Mouse (Mus musculus): ENCODE data around the gene Smtnl2. TPM values are rescaled to one million over a fixed set of nuclear protein-coding genes. Genes with fewer than 3 reads are reported as not detected.

Gene Smtnl2
- 3.9 and 4.8 TPM in 2 replicates for polyA plus RNA-seq (2012; rRNA removed; ENCODE audit: low replicate concordance)

DNA sequence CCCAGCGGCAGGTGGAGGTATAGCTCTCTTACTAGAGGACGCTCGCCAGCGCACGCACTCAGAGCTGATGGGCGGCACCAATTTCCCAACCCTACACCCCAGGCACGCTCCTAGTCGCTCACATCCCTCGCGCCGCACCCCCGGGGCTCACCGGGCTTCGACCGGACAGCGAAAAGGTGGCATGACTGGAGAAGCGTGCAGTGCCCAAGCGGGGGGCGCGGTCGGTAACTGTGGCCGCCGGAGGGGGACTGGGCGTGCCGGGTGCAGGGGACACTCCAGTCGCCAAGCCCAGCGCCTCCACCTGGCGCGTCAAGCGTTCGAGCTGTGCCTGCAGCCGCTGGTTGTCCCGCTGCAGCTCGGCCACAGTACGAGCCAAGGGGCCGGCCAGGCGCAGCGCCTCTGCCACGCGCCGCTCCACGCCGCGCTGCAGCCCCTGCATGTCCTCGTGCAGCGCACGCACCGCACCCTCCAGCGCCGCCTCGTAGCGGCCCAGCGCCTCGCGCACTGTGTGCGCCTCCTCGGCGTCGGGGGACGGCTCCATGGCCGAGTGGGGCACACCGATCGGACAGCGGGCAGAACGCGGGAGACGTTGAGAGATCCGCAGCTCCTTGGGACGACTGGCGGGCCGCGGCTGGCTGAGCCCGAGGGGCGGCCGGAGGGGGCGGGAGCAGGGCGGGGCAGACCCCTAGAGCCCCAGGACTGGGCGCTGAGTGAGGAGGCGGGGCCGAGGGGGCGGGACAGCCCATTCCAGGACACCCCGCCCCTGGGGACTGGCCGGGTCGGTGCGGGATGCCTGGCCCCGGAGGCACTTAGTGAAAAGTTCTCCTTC lies at the start of gene Smtnl2:
Gene Smtnl2, minus strand, starts transcription at position 621 of the 829 bp plus-strand sequence.

GRCm38 (mm10) chr11:72440965-72441664 lies 29.6 kb upstream of the Smtnl2 start, which contains the start of gene Mybbp1a:
Gene Mybbp1a, plus strand, starts transcription at chr11:72441355.

GRCm38 (mm10) chr11:72434963-72435693 lies 23.6 kb upstream of the Smtnl2 start, which contains the start of gene Ggt6:
Gene Ggt6, plus strand, starts transcription at chr11:72435526.

DNA sequence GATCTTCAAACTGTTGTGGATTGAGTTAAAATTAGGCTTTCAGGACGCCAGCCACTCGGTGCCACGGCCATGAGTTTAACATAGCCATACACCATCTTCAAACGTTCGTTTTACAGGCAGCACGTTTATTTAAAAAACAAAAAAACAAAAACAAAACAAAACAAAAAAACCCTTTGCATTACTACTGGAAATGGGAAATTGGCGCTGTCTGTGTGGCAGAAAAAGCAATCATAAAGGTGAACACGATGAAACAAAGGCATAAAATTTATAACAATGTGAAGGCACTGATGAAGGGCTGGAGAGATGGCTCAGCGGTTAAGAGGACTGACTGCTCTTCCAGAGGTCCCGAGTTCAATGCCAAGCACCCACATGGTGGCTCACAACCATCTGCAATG lies 49.2 kb downstream of the Smtnl2 start, which contains the start of gene Tekt1:
Gene Tekt1, minus strand, starts transcription at position 96 of the 395 bp plus-strand sequence.

Other genes with a start within 250 kb of the Smtnl2 start
- gene Gm43951, start 204.9 kb downstream of the Smtnl2 start, polyA plus RNA-seq (2012; rRNA removed; ENCODE audit: low replicate concordance) = 0.02 and 0.04 TPM in 2 replicates
- gene 4933427D14Rik, start 204.3 kb downstream of the Smtnl2 start, polyA plus RNA-seq (2012; rRNA removed; ENCODE audit: low replicate concordance) = 1.2 and 2.3 TPM in 2 replicates
- gene Txndc17, start 204.2 kb downstream of the Smtnl2 start, polyA plus RNA-seq (2012; rRNA removed; ENCODE audit: low replicate concordance) = 31.2 and 56.7 TPM in 2 replicates
- gene Med31, start 196.1 kb downstream of the Smtnl2 start, polyA plus RNA-seq (2012; rRNA removed; ENCODE audit: low replicate concordance) = 2.2 TPM in 2 replicates
- gene Slc13a5, start 144.5 kb downstream of the Smtnl2 start, polyA plus RNA-seq (2012; rRNA removed; ENCODE audit: low replicate concordance) = 0.08 TPM in 1 of 2 replicates, not detected in the other
- gene Xaf1, start 110.1 kb downstream of the Smtnl2 start, polyA plus RNA-seq (2012; rRNA removed; ENCODE audit: low replicate concordance) = 12.3 and 17.9 TPM in 2 replicates
- gene Fbxo39, start 97.3 kb downstream of the Smtnl2 start, polyA plus RNA-seq (2012; rRNA removed; ENCODE audit: low replicate concordance) = not detected in 2 replicates
- gene Tekt1, start 49.3 kb downstream of the Smtnl2 start, polyA plus RNA-seq (2012; rRNA removed; ENCODE audit: low replicate concordance) = not detected in 2 replicates
- 39.0 and 66.5 TPM in 2 replicates for gene Ggt6, start 23.8 kb upstream of the Smtnl2 start, polyA plus RNA-seq (2012; rRNA removed; ENCODE audit: low replicate concordance)
- gene Mybbp1a, start 29.6 kb upstream of the Smtnl2 start, polyA plus RNA-seq (2012; rRNA removed; ENCODE audit: low replicate concordance) = 14.4 and 22.7 TPM in 2 replicates
- 69.8 and 92.7 TPM in 2 replicates for gene Spns2, start 78.2 kb upstream of the Smtnl2 start, polyA plus RNA-seq (2012; rRNA removed; ENCODE audit: low replicate concordance)
- gene Spns3, start 138.8 kb upstream of the Smtnl2 start, polyA plus RNA-seq (2012; rRNA removed; ENCODE audit: low replicate concordance) = 3.1 and 8.6 TPM in 2 replicates
- gene Ube2g1, start 195.6 kb upstream of the Smtnl2 start, polyA plus RNA-seq (2012; rRNA removed; ENCODE audit: low replicate concordance) = 7.2 and 12.7 TPM in 2 replicates

Measured in duodenum, adult 2 months (tissue).